9 mouse cellular contexts compared by ENCODE assay signal in genomic region chr12:112605766-112606165, GRCm38 (mm10). TPM values are rescaled to one million over a fixed set of nuclear protein-coding genes. Genes with fewer than 3 reads are reported as not detected.
DNase-seq lines count a peak whose midpoint lies in the region; ATAC-seq and TF ChIP-seq lines count a peak whose summit lies in the region.
"Had no signal": no experiment of that assay in that cellular context is flagged by ENCODE, and none has a peak within 500 bp of the region (broad histone marks: within the 10 kb centered on the region; RNA-seq: fewer than 3 reads in every experiment).

No protein-coding gene starts in this region.

- H3K9ac ChIP-seq in lung, embryonic 16.5 days (ENCODE audit: low read length), result no peak overlapping the region
- H3K9ac ChIP-seq: embryonic facial prominence, embryonic 15.5 days had no signal

- H3K36me3 ChIP-seq in forebrain, embryonic 10.5 days (replicated peaks), result peaks cover 2% of the 10 kb centered on the region; the same call in 1 of the 2 replicates
- H3K36me3 ChIP-seq in lung, embryonic 16.5 days (ENCODE audit: control insufficient read depth, insufficient read depth, low read length), result no peaks in the 10 kb centered on the region; the same call in 1 of the 2 replicates

- H3K4me3 ChIP-seq in bone marrow macrophage, adult 2 months (ENCODE audit: insufficient read depth, low read length), result no peak overlapping the region
- no peak overlapping the region for H3K4me3 ChIP-seq in forebrain, embryonic 10.5 days
- H3K4me3 ChIP-seq in layer of hippocampus, adult 2 months, result no peak overlapping the region
- H3K4me3 ChIP-seq in lung, embryonic 16.5 days (ENCODE audit: low read length), result no peak overlapping the region
- H3K4me3 ChIP-seq: embryonic facial prominence, embryonic 15.5 days had no signal

- peak; percentile 77 to 79 for DNase-seq in CD8-positive naive resting alpha-beta T cell, adult 2 months (ENCODE audit: low read depth in 2 of 2, low spot score in 2 of 2)
- peak; percentile 64 for DNase-seq in forebrain, embryonic 10.5 days (ENCODE audit: extremely low spot score, low spot score)
- peak; percentile 76 to 85 for DNase-seq in heart, postnatal 36 days
- peak; percentile 81 to 89 for DNase-seq in layer of hippocampus, adult 2 months (ENCODE audit: low spot score in 2 of 2)
- DNase-seq in ovary, postnatal 10 days (ENCODE audit: low spot score), result peak; percentile 76
- DNase-seq in thymus, postnatal 10 days (ENCODE audit: low spot score in 2 of 2), result peak; percentile 49 to 81

- H3K4me1 ChIP-seq in bone marrow macrophage, adult 2 months (ENCODE audit: control insufficient read depth, insufficient read depth, low read length), result no peaks in the 10 kb centered on the region
- H3K4me1 ChIP-seq in forebrain, embryonic 10.5 days, result peaks cover 13% of the 10 kb centered on the region
- no peaks in the 10 kb centered on the region for H3K4me1 ChIP-seq in lung, embryonic 16.5 days (replicated peaks; ENCODE audit: control insufficient read depth, insufficient read depth, low read length)

- intact Hi-C loops in heart, postnatal 36 days (cut with DNase I), result loop anchor here (1.0 to 10.0 kb wide), 3 partner anchors 53 to 251 kb away; no protein-coding TSS in a partner anchor

- TF ChIP-seq POLR2A in bone marrow macrophage, adult 2 months (IDR thresholded peaks at IDR 0.05; ENCODE audit: borderline replicate concordance, low read depth, low read length), result no peak

- ATAC-seq in lung, embryonic 16.5 days (ENCODE audit: low read depth), result peak; percentile 76; the same call in 1 of the 2 replicates

- H3K9me3 ChIP-seq in forebrain, embryonic 10.5 days, result no peaks in the 10 kb centered on the region
- H3K9me3 ChIP-seq in lung, embryonic 16.5 days (ENCODE audit: control insufficient read depth, low read length), result no peaks in the 10 kb centered on the region
- H3K9me3 ChIP-seq: embryonic facial prominence, embryonic 15.5 days had no signal

- peak; percentile 77 for TF ChIP-seq CTCF in bone marrow macrophage, adult 2 months (IDR thresholded peaks at IDR 0.05; ENCODE audit: low read depth, low read length)
- TF ChIP-seq CTCF in layer of hippocampus, adult 2 months (conservative IDR thresholded peaks at IDR 0.05), result peak; percentile 88

- no peak overlapping the region for H3K4me2 ChIP-seq in lung, embryonic 16.5 days (ENCODE audit: low read depth, low read length)
- H3K4me2 ChIP-seq: embryonic facial prominence, embryonic 15.5 days had no signal

- no peaks in the 10 kb centered on the region for H3K27me3 ChIP-seq in forebrain, embryonic 10.5 days (ENCODE audit: poor library complexity, severe bottlenecking)
- no peaks in the 10 kb centered on the region for H3K27me3 ChIP-seq in lung, embryonic 16.5 days (ENCODE audit: control insufficient read depth, insufficient read depth, low read depth, low read length)
- H3K27me3 ChIP-seq: embryonic facial prominence, embryonic 15.5 days had no signal

- 45% methylated on average over 6 of the region's 6 CpGs for WGBS in forebrain, embryonic 10.5 days
- 44% methylated on average over 6 of the region's 6 CpGs for WGBS in lung, embryonic 16.5 days

- H3K27ac ChIP-seq in bone marrow macrophage, adult 2 months (ENCODE audit: insufficient read depth, low read depth, low read length), result no peak overlapping the region
- no peak overlapping the region for H3K27ac ChIP-seq in forebrain, embryonic 10.5 days
- peak overlapping the region; percentile 77 for H3K27ac ChIP-seq in layer of hippocampus, adult 2 months
- H3K27ac ChIP-seq in lung, embryonic 16.5 days (ENCODE audit: low read length), result no peak overlapping the region
- H3K27ac ChIP-seq: embryonic facial prominence, embryonic 15.5 days had no signal

RNA-seq across cellular contexts. Expression of gene Adssl1, which starts 14.1 kb away (rescaled TPM):
- polyA plus RNA-seq in bone marrow macrophage, adult 2 months (2012; ENCODE audit: insufficient read depth, insufficient read length, missing spikeins), result 33.2 and 38.5 TPM in 2 replicates
- 4.9 and 6.6 TPM in 2 replicates for polyA plus RNA-seq in forebrain, embryonic 10.5 days (2016; fragmentation: Nextera tagmentation; extraction: Ambion mirVana)
- total RNA-seq in heart, postnatal 36 days (2021), result 100 to 1,000 TPM; 162 to 165 TPM
- total RNA-seq in layer of hippocampus, adult 2 months (2021), result 10 to 100 TPM; 10.1 to 10.6 TPM
- 9.4 and 10.3 TPM in 2 replicates for polyA plus RNA-seq in lung, embryonic 16.5 days (2015; fragmentation: Nextera tagmentation; extraction: Ambion mirVana)

RNA-seq across cellular contexts. Expression of gene Inf2, which starts 17.2 kb away (rescaled TPM):
- 28.0 and 30.8 TPM in 2 replicates for polyA plus RNA-seq in bone marrow macrophage, adult 2 months (2012; ENCODE audit: insufficient read depth, insufficient read length, missing spikeins)
- 1.1 and 1.3 TPM in 2 replicates for polyA plus RNA-seq in forebrain, embryonic 10.5 days (2016; fragmentation: Nextera tagmentation; extraction: Ambion mirVana)
- 10 to 100 TPM; 16.6 to 23.9 TPM for total RNA-seq in heart, postnatal 36 days (2021)
- total RNA-seq in layer of hippocampus, adult 2 months (2021), result 100 to 1,000 TPM; 131 to 138 TPM
- 3.5 and 3.7 TPM in 2 replicates for polyA plus RNA-seq in lung, embryonic 16.5 days (2015; fragmentation: Nextera tagmentation; extraction: Ambion mirVana)

RNA-seq across cellular contexts. Expression of gene Siva1, which starts 38.7 kb away (rescaled TPM):
- 34.9 and 52.4 TPM in 2 replicates for polyA plus RNA-seq in bone marrow macrophage, adult 2 months (2012; ENCODE audit: insufficient read depth, insufficient read length, missing spikeins)
- 361 and 369 TPM in 2 replicates for polyA plus RNA-seq in forebrain, embryonic 10.5 days (2016; fragmentation: Nextera tagmentation; extraction: Ambion mirVana)
- 10 to 100 TPM; 29.4 to 31.0 TPM for total RNA-seq in heart, postnatal 36 days (2021)
- 10 to 100 TPM; 19.6 to 20.1 TPM for total RNA-seq in layer of hippocampus, adult 2 months (2021)
- 181 and 206 TPM in 2 replicates for polyA plus RNA-seq in lung, embryonic 16.5 days (2015; fragmentation: Nextera tagmentation; extraction: Ambion mirVana)
